Mouse (Mus musculus): ENCODE measurements at regions not wholly inside any gene's neighbourhood (a gene's known extent, or its start where the extent isn't known, plus 50 kb on each side); places are given as distances from the start of the nearest gene placed in this dataset.

DNA sequence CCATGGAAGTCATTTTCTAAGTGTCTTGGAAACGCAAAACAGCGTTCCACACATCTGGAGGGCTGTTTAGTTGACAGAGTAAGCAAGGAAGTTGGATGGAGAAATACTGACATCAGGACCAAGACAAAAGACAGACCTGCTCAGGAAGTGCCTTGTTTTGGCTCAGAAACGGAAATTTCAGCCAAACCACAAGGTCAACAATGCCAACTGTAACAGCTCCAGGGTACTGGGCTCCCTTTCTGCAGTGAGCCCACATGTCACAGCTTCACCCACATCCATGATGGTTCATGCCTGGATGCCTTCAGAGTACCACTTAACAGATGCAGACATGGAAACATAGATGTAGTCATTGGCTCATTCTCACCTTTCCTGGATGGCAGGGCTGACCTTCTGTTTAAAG lies 296.2 kb downstream of the Fut8 start:
- ATAC-seq (replicated peaks; ENCODE audit: low FRiP score) (no peak), DNase-seq (ENCODE audit: low spot score) (no peak)
- no peak overlapping the region for H3K9ac ChIP-seq (ENCODE audit: low read length)
- no peaks in the 10 kb centered on the region for H3K9me3 ChIP-seq (ENCODE audit: control insufficient read depth, low read length)
- no peaks in the 10 kb centered on the region for H3K27me3 ChIP-seq (ENCODE audit: control insufficient read depth, insufficient read depth, low read length)
- H3K4me1 ChIP-seq (replicated peaks; ENCODE audit: control insufficient read depth, insufficient read depth, low read length): no peaks in the 10 kb centered on the region
- 86% methylated on average over 3 of the region's 3 CpGs for WGBS
- H3K4me3 ChIP-seq (ENCODE audit: low read depth, low read length): no peak overlapping the region
- no peaks in the 10 kb centered on the region for H3K36me3 ChIP-seq (ENCODE audit: control insufficient read depth, insufficient read depth, low read length)
- H3K27ac ChIP-seq (ENCODE audit: low read depth, low read length): no peak overlapping the region
- no peak overlapping the region for H3K4me2 ChIP-seq (ENCODE audit: low read depth, low read length, severe bottlenecking)

DNA sequence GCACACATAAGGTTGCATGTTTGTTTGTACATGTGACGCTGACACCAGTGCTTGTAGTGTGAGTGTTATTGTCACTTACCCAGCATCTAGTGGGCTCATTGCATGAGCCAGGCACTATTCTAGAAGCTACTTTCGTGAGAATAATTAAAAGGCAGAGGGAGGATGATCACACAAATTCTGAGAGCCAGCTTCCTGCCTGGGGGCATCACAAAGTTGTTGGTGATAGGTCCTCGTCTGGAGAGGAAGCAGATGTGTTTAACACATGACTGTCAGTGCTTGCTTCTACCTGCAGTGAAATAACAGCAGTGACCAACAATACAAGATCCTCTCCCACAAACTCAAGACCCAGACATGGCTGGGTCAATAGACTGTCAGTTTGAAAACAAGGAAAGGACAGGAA lies 297.2 kb downstream of the Fut8 start:
- Histone ChIP-seq H3K9me3 (ENCODE audit: control insufficient read depth, low read length) (no peaks in the 10 kb centered on the region), H3K27ac (ENCODE audit: low read depth, low read length) (no peak overlapping the region), H3K4me1 (replicated peaks; ENCODE audit: control insufficient read depth, insufficient read depth, low read length) (no peaks in the 10 kb centered on the region), H3K27me3 (ENCODE audit: control insufficient read depth, insufficient read depth, low read length) (no peaks in the 10 kb centered on the region), H3K4me2 (ENCODE audit: low read depth, low read length, severe bottlenecking) (no peak overlapping the region), H3K9ac (ENCODE audit: low read length) (no peak overlapping the region), H3K4me3 (ENCODE audit: low read depth, low read length) (no peak overlapping the region), H3K36me3 (ENCODE audit: control insufficient read depth, insufficient read depth, low read length) (no peaks in the 10 kb centered on the region)
- no peak for ATAC-seq (replicated peaks; ENCODE audit: low FRiP score)
- DNase-seq (ENCODE audit: low spot score): no peak
- WGBS: 66% methylated on average over 3 of the region's 3 CpGs

DNA sequence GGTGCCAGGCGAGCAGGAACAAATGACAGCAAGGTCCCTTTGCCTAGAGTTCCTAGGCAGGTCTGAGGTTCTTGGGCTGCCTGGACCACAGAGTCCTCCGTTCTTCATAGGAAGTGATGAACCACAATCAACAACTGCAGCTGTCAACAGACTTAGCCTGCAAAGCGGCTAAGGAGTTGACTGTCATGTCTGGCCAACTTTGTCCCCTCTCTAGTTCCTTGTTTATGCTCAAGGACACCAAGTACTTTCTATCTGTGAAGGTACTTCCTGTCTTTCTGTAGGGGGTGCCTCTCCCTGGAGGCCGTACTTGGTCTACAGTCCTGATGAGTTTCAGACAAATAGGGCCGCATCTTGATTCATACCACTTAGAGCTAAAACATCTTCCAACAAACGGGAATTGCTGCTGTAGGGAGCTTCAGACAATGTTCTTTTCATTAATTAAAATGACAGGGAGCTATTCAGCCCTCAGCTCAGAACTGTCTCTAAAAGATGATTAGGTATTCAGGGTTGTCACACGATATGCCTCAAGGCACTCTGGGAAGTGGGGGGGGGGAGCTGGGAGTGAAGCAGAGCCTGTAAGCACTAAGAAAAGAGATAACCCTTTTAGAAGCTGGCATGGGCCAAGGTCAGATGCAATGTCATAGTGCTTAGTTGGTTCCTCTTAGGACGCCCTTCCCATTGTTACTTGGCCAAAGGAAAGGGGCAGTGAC lies 299.4 kb downstream of the Fut8 start:
- H3K9ac ChIP-seq (ENCODE audit: low read length): no peak overlapping the region
- no peaks in the 10 kb centered on the region for H3K4me1 ChIP-seq (replicated peaks; ENCODE audit: control insufficient read depth, insufficient read depth, low read length)
- no peak overlapping the region for H3K4me2 ChIP-seq (ENCODE audit: low read depth, low read length, severe bottlenecking)
- no peaks in the 10 kb centered on the region for H3K27me3 ChIP-seq (ENCODE audit: control insufficient read depth, insufficient read depth, low read length)
- no peaks in the 10 kb centered on the region for H3K9me3 ChIP-seq (ENCODE audit: control insufficient read depth, low read length)
- 79% methylated on average over 8 of the region's 8 CpGs for WGBS
- DNase-seq (ENCODE audit: low spot score) (no peak), ATAC-seq (replicated peaks; ENCODE audit: low FRiP score) (no peak)
- H3K4me3 ChIP-seq (ENCODE audit: low read depth, low read length): no peak overlapping the region
- no peaks in the 10 kb centered on the region for H3K36me3 ChIP-seq (ENCODE audit: control insufficient read depth, insufficient read depth, low read length)
- H3K27ac ChIP-seq (ENCODE audit: low read depth, low read length): no peak overlapping the region

DNA sequence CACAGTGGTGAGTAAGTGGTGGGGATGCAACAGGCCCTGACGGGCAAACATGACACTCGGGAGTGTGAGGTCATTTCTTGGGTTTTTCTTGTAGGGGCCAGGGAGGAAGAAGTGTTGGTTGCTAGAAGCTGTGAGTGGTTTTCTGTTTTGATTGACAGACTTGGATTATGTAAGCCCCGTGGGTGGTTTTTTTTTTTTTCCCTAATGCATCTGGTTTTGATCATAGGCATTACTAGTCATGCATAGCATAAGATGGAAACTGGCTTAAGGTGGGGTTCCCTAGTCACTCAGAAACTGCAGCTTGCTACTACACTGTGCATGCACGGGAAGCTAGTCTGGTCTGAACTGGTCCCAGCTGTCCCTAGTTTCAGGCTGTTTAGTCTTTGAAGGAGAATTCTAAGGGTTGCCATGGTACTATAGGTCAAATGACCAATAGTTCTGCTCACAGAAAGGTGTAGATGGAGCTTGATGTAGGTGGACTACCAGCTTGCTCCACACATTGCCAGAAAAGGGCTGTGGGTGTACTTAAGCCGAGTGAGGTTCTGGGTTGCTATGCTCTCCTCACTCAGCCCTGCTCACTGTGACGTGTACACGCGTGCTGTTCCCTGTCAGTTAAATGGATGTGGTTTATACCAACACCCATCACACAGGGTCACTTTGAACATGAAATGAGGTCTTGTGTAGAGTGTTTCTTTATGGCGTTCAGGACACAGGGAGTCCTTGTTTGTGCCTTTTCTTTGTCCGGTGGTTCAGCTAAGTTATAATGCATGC lies 301.9 kb downstream of the Fut8 start:
- Histone ChIP-seq H3K27ac (ENCODE audit: low read depth, low read length) (no peak overlapping the region), H3K4me2 (ENCODE audit: low read depth, low read length, severe bottlenecking) (no peak overlapping the region), H3K27me3 (ENCODE audit: control insufficient read depth, insufficient read depth, low read length) (no peaks in the 10 kb centered on the region), H3K4me1 (replicated peaks; ENCODE audit: control insufficient read depth, insufficient read depth, low read length) (no peaks in the 10 kb centered on the region), H3K36me3 (ENCODE audit: control insufficient read depth, insufficient read depth, low read length) (no peaks in the 10 kb centered on the region), H3K9me3 (ENCODE audit: control insufficient read depth, low read length) (no peaks in the 10 kb centered on the region), H3K9ac (ENCODE audit: low read length) (no peak overlapping the region), H3K4me3 (ENCODE audit: low read depth, low read length) (no peak overlapping the region)
- ATAC-seq (replicated peaks; ENCODE audit: low FRiP score) (no peak), DNase-seq (ENCODE audit: low spot score) (no peak)
- 80% methylated on average over 10 of the region's 10 CpGs for WGBS

DNA sequence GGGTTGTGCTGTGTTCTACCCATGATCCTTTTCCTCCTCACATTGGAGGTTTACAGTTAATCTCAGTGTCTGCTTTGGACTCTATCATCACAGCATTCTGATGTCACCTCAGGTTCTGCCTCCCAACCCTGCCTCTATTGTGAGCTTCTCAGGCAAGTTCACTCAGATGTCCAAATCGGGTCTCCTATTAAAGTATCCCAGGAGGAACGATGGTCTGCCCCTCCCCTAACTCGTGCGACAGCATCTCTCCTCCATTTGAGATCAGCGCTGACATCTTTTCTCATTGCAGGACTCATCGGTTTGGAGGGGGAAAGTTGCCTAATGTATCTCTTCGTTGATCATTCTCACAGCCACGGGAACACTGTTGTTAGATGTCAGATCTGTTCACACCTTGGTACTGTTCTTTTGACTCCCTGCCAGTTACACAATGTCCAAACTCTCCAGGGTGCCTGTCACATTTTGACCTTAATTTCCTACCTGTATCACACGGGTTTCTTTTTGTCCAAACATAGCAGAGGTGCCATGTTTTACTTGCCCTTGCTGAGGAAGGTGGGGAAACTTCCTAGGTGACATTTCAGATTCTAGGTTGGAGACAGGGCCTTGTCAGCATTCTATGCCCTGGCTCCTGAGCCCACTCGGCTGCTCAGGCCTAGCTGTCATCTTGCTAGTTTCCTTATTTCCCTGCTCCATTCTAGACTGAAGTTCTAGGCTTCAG lies 303.3 kb downstream of the Fut8 start:
- Histone ChIP-seq H3K4me1 (replicated peaks; ENCODE audit: control insufficient read depth, insufficient read depth, low read length) (no peaks in the 10 kb centered on the region), H3K4me2 (ENCODE audit: low read depth, low read length, severe bottlenecking) (no peak overlapping the region), H3K9me3 (ENCODE audit: control insufficient read depth, low read length) (no peaks in the 10 kb centered on the region), H3K9ac (ENCODE audit: low read length) (no peak overlapping the region), H3K4me3 (ENCODE audit: low read depth, low read length) (no peak overlapping the region), H3K27me3 (ENCODE audit: control insufficient read depth, insufficient read depth, low read length) (no peaks in the 10 kb centered on the region), H3K27ac (ENCODE audit: low read depth, low read length) (no peak overlapping the region), H3K36me3 (ENCODE audit: control insufficient read depth, insufficient read depth, low read length) (no peaks in the 10 kb centered on the region)
- no peak for ATAC-seq (replicated peaks; ENCODE audit: low FRiP score)
- DNase-seq (ENCODE audit: low spot score): no peak
- WGBS: 85% methylated on average over 10 of the region's 10 CpGs

DNA sequence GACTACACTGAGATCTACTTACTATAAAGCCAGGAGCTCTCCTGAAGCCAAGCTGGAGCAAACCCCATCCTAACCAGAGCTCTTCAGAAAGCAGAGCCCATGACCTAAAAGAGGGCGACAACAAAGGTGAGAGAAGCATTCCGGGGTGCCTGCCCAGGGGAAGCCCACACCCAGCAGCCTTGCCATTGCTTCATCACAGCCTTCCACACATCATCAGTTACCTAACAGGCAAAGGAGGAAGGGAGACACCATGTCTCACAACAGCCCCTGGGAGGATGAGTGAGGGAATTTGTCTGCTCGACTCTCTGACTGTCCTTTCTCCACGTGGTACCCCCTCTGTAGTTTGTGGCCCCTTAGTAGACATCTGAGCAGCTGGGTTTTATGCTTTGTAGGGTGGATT lies 303.9 kb downstream of the Fut8 start:
- 90% methylated on average over 4 of the region's 4 CpGs for WGBS
- Histone ChIP-seq H3K27ac (ENCODE audit: low read depth, low read length) (no peak overlapping the region), H3K4me3 (ENCODE audit: low read depth, low read length) (no peak overlapping the region), H3K9me3 (ENCODE audit: control insufficient read depth, low read length) (no peaks in the 10 kb centered on the region), H3K4me1 (replicated peaks; ENCODE audit: control insufficient read depth, insufficient read depth, low read length) (no peaks in the 10 kb centered on the region), H3K27me3 (ENCODE audit: control insufficient read depth, insufficient read depth, low read length) (no peaks in the 10 kb centered on the region), H3K9ac (ENCODE audit: low read length) (no peak overlapping the region), H3K36me3 (ENCODE audit: control insufficient read depth, insufficient read depth, low read length) (no peaks in the 10 kb centered on the region), H3K4me2 (ENCODE audit: low read depth, low read length, severe bottlenecking) (no peak overlapping the region)
- ATAC-seq (replicated peaks; ENCODE audit: low FRiP score) (no peak), DNase-seq (ENCODE audit: low spot score) (no peak)

DNA sequence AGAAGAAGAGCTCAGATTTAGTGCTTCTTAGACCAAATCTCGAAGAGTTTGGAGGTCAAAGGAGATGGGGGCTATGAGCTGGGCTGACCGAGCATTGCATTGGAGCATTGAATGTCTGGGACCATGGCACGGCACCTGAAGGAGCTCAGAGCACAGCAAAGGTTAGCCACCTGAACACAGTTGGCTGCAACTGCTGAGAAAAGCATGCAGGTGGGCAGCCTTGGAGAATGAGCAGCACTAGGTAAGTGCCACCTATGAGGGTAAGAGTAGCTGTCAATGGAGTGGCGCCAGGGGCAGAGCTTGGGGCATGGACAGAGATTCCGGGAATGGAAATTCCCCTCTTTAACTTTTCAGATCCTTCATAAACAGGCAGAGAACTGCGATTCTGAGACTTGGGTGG lies 305.7 kb downstream of the Fut8 start:
- 84% methylated on average over 6 of the region's 6 CpGs for WGBS
- H3K36me3 ChIP-seq (ENCODE audit: control insufficient read depth, insufficient read depth, low read length): no peaks in the 10 kb centered on the region
- no peak overlapping the region for H3K4me3 ChIP-seq (ENCODE audit: low read depth, low read length)
- DNase-seq (ENCODE audit: low spot score): no peak
- no peaks in the 10 kb centered on the region for H3K27me3 ChIP-seq (ENCODE audit: control insufficient read depth, insufficient read depth, low read length)
- H3K9me3 ChIP-seq (ENCODE audit: control insufficient read depth, low read length): no peaks in the 10 kb centered on the region
- H3K27ac ChIP-seq (ENCODE audit: low read depth, low read length): no peak overlapping the region
- no peak overlapping the region for H3K4me2 ChIP-seq (ENCODE audit: low read depth, low read length, severe bottlenecking)
- no peaks in the 10 kb centered on the region for H3K4me1 ChIP-seq (replicated peaks; ENCODE audit: control insufficient read depth, insufficient read depth, low read length)
- ATAC-seq (replicated peaks; ENCODE audit: low FRiP score): no peak
- H3K9ac ChIP-seq (ENCODE audit: low read length): no peak overlapping the region

DNA sequence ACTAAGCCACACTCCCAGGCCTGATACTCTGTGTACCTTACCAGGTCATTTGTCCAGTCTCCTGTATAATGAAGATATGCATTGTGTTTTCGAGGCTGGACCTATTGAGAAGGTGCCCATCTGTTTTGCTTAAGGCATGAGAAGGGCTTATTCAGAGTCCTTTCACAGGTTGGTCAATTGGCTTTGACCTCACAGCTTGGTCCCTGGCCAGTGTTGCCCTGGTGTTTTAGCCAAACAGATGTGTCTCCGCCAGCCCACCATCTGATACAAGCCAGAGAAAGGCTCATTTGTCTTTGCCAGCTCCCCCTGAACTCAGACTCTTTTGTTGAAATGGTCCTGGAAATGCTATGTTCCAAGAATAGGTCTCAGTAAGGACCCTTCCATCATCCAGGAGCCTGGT lies 308.2 kb downstream of the Fut8 start:
- DNase-seq (ENCODE audit: low spot score) (no peak), ATAC-seq (replicated peaks; ENCODE audit: low FRiP score) (no peak)
- Histone ChIP-seq H3K4me3 (ENCODE audit: low read depth, low read length) (no peak overlapping the region), H3K9me3 (ENCODE audit: control insufficient read depth, low read length) (no peaks in the 10 kb centered on the region), H3K4me2 (ENCODE audit: low read depth, low read length, severe bottlenecking) (no peak overlapping the region), H3K4me1 (replicated peaks; ENCODE audit: control insufficient read depth, insufficient read depth, low read length) (no peaks in the 10 kb centered on the region), H3K27ac (ENCODE audit: low read depth, low read length) (no peak overlapping the region), H3K27me3 (ENCODE audit: control insufficient read depth, insufficient read depth, low read length) (no peaks in the 10 kb centered on the region), H3K36me3 (ENCODE audit: control insufficient read depth, insufficient read depth, low read length) (no peaks in the 10 kb centered on the region), H3K9ac (ENCODE audit: low read length) (no peak overlapping the region)
- WGBS: 72% methylated on average over 2 of the region's 2 CpGs

Measured in forebrain, embryonic 11.5 days (tissue).